ENCODE assay signal across 8 mouse cellular contexts in genomic region chr2:102399864-102400604, GRCm38 (mm10). TPM values are rescaled to one million over a fixed set of nuclear protein-coding genes. Genes with fewer than 3 reads are reported as not detected.
DNase-seq lines count a peak whose midpoint lies in the region; ATAC-seq lines count a peak whose summit lies in the region.

No protein-coding gene starts in this region.

- ATAC-seq in CD4-positive, CD25-positive, alpha-beta regulatory T cell, adult 4 months = no peak
- ATAC-seq in neural tube, embryonic 11.5 days (ENCODE audit: insufficient read depth, low FRiP score, low TSS enrichment) = no peak
- no peak for ATAC-seq in neural tube, embryonic 12.5 days (ENCODE audit: low FRiP score, low read depth)

- H3K9me3 ChIP-seq in neural tube, embryonic 11.5 days (ENCODE audit: control insufficient read depth, low read length) = no peaks in the 10 kb centered on the region
- no peaks in the 10 kb centered on the region for H3K9me3 ChIP-seq in neural tube, embryonic 12.5 days

- H3K4me1 ChIP-seq in neural tube, embryonic 11.5 days (ENCODE audit: control insufficient read depth, insufficient read depth, low read length) = peaks cover 4% of the 10 kb centered on the region; the same call in 1 of the 2 replicates
- H3K4me1 ChIP-seq in neural tube, embryonic 12.5 days = peaks cover 15% of the 10 kb centered on the region

- peak overlapping the region; percentile 67 for H3K4me3 ChIP-seq in neural tube, embryonic 11.5 days (ENCODE audit: low read depth, low read length)
- H3K4me3 ChIP-seq in neural tube, embryonic 12.5 days = peak overlapping the region; percentile 81

- H3K27ac ChIP-seq in neural tube, embryonic 11.5 days (ENCODE audit: low read depth, low read length) = peak overlapping the region; percentile 87
- H3K27ac ChIP-seq in neural tube, embryonic 12.5 days = peak overlapping the region; percentile 87

- peak; percentile 17 for DNase-seq in CD4-positive, CD25-positive, alpha-beta regulatory T cell, adult 2 months (ENCODE audit: low read depth, low spot score)
- DNase-seq in neural tube, embryonic 11.5 days (ENCODE audit: low spot score) = peak; percentile 22
- no peak for DNase-seq in neural tube, embryonic 10.5 days (ENCODE audit: extremely low spot score, low spot score)
- DNase-seq in induced T-regulatory cell, adult 2 months (ENCODE audit: low read depth) = peak; percentile 17
- DNase-seq in adrenal gland, adult 2 months = no peak
- DNase-seq in layer of hippocampus, adult 9-11 months = no peak

- WGBS in neural tube, embryonic 11.5 days = 41% methylated on average over 48 of the region's 48 CpGs
- WGBS in neural tube, embryonic 12.5 days = 41% methylated on average over 48 of the region's 48 CpGs

- peak overlapping the region; percentile 77 for H3K4me2 ChIP-seq in neural tube, embryonic 11.5 days (ENCODE audit: low read depth)
- peak overlapping the region; percentile 87 for H3K4me2 ChIP-seq in neural tube, embryonic 12.5 days (replicated peaks)

- peak overlapping the region; percentile 90 for H3K9ac ChIP-seq in neural tube, embryonic 11.5 days (ENCODE audit: low read length)
- H3K9ac ChIP-seq in neural tube, embryonic 12.5 days = peak overlapping the region; percentile 91

- no peaks in the 10 kb centered on the region for H3K36me3 ChIP-seq in neural tube, embryonic 11.5 days (ENCODE audit: control insufficient read depth, insufficient read depth, low read length)
- H3K36me3 ChIP-seq in neural tube, embryonic 12.5 days = no peaks in the 10 kb centered on the region

- H3K27me3 ChIP-seq in neural tube, embryonic 11.5 days (ENCODE audit: control insufficient read depth, insufficient read depth, low read length) = no peaks in the 10 kb centered on the region
- no peaks in the 10 kb centered on the region for H3K27me3 ChIP-seq in neural tube, embryonic 12.5 days (replicated peaks)

RNA-seq across cellular contexts. Expression of gene Trim44, which starts 7.6 kb away (rescaled TPM):
- polyA plus RNA-seq in CD4-positive, CD25-positive, alpha-beta regulatory T cell, adult 4 months (2017; shearing (Covaris generic)) = 10 to 100 TPM in 1 of 2 experiments, 1 to 10 TPM in 1; 8.1 to 10.6 TPM
- 48.4 and 52.2 TPM in 2 replicates for polyA plus RNA-seq in neural tube, embryonic 11.5 days (2014; fragmentation: Nextera tagmentation; extraction: Ambion mirVana)
- polyA plus RNA-seq in neural tube, embryonic 12.5 days (2016; fragmentation: Nextera tagmentation; extraction: Ambion mirVana) = 61.5 and 67.9 TPM in 2 replicates
- 10 to 100 TPM; 59.9 to 61.0 TPM for total RNA-seq in adrenal gland, adult 2 months (2021)
- polyA plus RNA-seq in adrenal gland, adult 2 months (2012; rRNA removed) = 20.6 and 20.9 TPM in 2 replicates

RNA-seq across cellular contexts. Expression of gene Fjx1, which starts 52.3 kb away (rescaled TPM):
- not detected for polyA plus RNA-seq in CD4-positive, CD25-positive, alpha-beta regulatory T cell, adult 4 months (2017; shearing (Covaris generic))
- 22.3 and 22.5 TPM in 2 replicates for polyA plus RNA-seq in neural tube, embryonic 11.5 days (2014; fragmentation: Nextera tagmentation; extraction: Ambion mirVana)
- 47.3 and 52.4 TPM in 2 replicates for polyA plus RNA-seq in neural tube, embryonic 12.5 days (2016; fragmentation: Nextera tagmentation; extraction: Ambion mirVana)
- under 1 TPM; 0.35 to 0.66 TPM for total RNA-seq in adrenal gland, adult 2 months (2021)
- 0.70 and 1.6 TPM in 2 replicates for polyA plus RNA-seq in adrenal gland, adult 2 months (2012; rRNA removed)

Comparison
In these comparisons a context has a peak if more than half of its experiments do, and no peak if none do; other contexts are left out.
1. DNase-seq: peak in CD4-positive, CD25-positive, alpha-beta regulatory T cell, adult 2 months (single experiment), neural tube, embryonic 11.5 days (single experiment) and induced T-regulatory cell, adult 2 months (single experiment); none in neural tube, embryonic 10.5 days (single experiment), adrenal gland, adult 2 months (single experiment) and layer of hippocampus, adult 9-11 months (single experiment).